Mouse (Mus musculus): ENCODE data around the gene Htra3. TPM values are rescaled to one million over a fixed set of nuclear protein-coding genes. Genes with fewer than 3 reads are reported as not detected.

Gene Htra3
- 91.3 and 96.8 TPM in 2 replicates for polyA plus RNA-seq (2015; fragmentation: Nextera tagmentation; extraction: Ambion mirVana)

DNA sequence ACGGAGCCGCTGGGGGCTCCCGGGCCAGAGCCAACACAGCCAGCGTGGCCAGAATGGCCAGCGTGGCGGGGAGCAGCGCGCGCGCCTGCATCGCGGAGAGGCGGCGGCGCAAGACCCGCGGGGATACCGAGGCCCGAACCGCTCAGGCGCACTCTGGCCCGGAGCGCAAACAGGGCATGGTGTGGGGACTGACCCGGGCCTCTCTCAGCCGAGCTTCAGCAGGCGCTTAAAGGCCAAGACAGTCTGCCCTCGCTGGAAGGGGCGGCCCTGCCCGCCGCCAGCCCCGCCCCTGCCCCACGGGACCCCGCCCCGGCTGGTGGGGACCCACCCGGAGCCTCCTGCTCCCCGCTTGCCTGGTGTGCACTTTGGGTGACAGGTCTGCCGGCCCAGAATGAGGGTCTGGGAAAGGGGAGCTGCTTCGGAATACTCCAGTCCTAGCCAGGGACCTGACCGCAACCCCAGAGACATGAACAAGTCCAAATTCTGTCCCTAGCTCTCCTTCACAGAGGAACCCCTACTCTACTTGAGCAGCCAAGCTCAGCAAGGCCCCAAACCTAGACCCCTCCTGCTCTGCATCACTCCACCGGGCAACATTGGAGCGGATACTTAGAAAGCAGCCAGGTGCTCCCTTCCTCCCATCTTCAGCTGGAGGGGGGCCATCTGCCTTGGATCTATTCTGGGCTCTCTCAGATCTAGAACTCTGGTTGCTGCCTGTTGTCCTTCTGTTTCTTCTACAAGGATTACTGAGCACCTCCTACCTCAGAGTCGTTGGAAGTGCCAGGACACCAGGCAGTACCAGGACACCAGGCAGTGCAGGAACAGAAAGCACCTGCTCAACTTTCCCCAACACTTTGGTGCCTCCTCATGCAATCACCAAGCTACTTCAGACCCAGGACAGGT is at the start of gene Htra3:
TSS of gene Htra3 (minus strand) at position 527 of the 900 bp plus-strand sequence.

Other genes with a start within 250 kb of the Htra3 start
- gene Cpz, start 154.1 kb downstream of the Htra3 start, polyA plus RNA-seq (2015; fragmentation: Nextera tagmentation; extraction: Ambion mirVana) = 37.1 and 41.0 TPM in 2 replicates
- gene Trmt44, start 104.7 kb downstream of the Htra3 start, polyA plus RNA-seq (2015; fragmentation: Nextera tagmentation; extraction: Ambion mirVana) = 3.3 TPM in 2 replicates
- gene Acox3, start 96.7 kb downstream of the Htra3 start, polyA plus RNA-seq (2015; fragmentation: Nextera tagmentation; extraction: Ambion mirVana) = 10.2 and 11.8 TPM in 2 replicates
- gene Sh3tc1, start 60.2 kb upstream of the Htra3 start, polyA plus RNA-seq (2015; fragmentation: Nextera tagmentation; extraction: Ambion mirVana) = 3.8 and 6.4 TPM in 2 replicates
- gene Ablim2, start 78.1 kb upstream of the Htra3 start, polyA plus RNA-seq (2015; fragmentation: Nextera tagmentation; extraction: Ambion mirVana) = 0.33 and 0.46 TPM in 2 replicates
- 30.3 and 42.7 TPM in 2 replicates for gene Afap1, start 213.5 kb upstream of the Htra3 start, polyA plus RNA-seq (2015; fragmentation: Nextera tagmentation; extraction: Ambion mirVana)

Data from urinary bladder, postnatal 0 days (tissue).